Mouse (Mus musculus) olfactory bulb, adult 2 months (tissue): Measurements from ENCODE around the gene Gm9837. TPM values are rescaled to one million over a fixed set of nuclear protein-coding genes. Genes with fewer than 3 reads are reported as not detected.

Experiments used
- H3K27ac ChIP-seq: fragments of 200-500 bp; 2 replicates; pipeline ENCODE4 v1.5.1; 2012; ENCODE audit warnings: low read depth, low read length; ENCODE audit not compliant: insufficient read depth
- H3K4me1 ChIP-seq: fragments of 200-500 bp; 2 replicates; pipeline ENCODE4 v1.6.1; 2012; ENCODE audit warnings: low read length; ENCODE audit not compliant: control insufficient read depth, insufficient read depth
- H3K4me3 ChIP-seq: fragments of 200-500 bp; 2 replicates; pipeline ENCODE4 v1.5.1; 2012; ENCODE audit warnings: mild to moderate bottlenecking, low read depth, low read length, moderate library complexity; ENCODE audit not compliant: insufficient read depth
- CTCF ChIP-seq: fragments of 200-500 bp; IDR thresholded peaks from 2 replicates; pipeline ENCODE4 v1.5.1; 2012; ENCODE audit warnings: low read depth, mild to moderate bottlenecking, low read length, moderate library complexity; ENCODE audit not compliant: insufficient read depth
- POLR2A ChIP-seq: fragments of 200-500 bp; IDR thresholded peaks from 2 replicates; pipeline ENCODE4 v1.6.1; 2012; ENCODE audit warnings: mild to moderate bottlenecking, low read depth, low read length, moderate library complexity; ENCODE audit not compliant: insufficient read depth
- WGBS: fragments of 180-500 bp; shearing (Covaris S2); methylation state at CpG from one replicate; pipeline ENCODE4 v1.1.7; 2018; 5-methylcytosine and 5-hydroxymethylcytosine counted together
- polyA plus RNA-seq: library from polyadenylated mRNA; stranded (reverse); fragments of >200 nt; gene quantifications from 2 replicates; pipeline ENCODE4 v1.2.4, GENCODE M21; 2012; ENCODE audit warnings: low replicate concordance; ENCODE audit not compliant: missing spikeins, insufficient read depth, insufficient read length

The Gm9837 gene
- polyA plus RNA-seq, result not detected in 2 replicates

GRCm38 (mm10) chr11:53469968-53470695, at the start of gene Gm9837:
TSS of gene Gm9837 (minus strand) at chr11:53470479.
- Histone ChIP-seq H3K4me3 (peak within 1 kb of the TSS; percentile 14), H3K27ac (peak within 1 kb of the TSS; percentile 87), H3K4me1 (peaks cover 27% of the 10 kb centered on the region)
- 0 out of 2 replicates have a peak, but pooled peaks have one; percentile 52 for TF ChIP-seq POLR2A
- TF ChIP-seq CTCF, result peak; percentile 92
- 2% methylated on average over 29 of the region's 29 CpGs for WGBS

DNA sequence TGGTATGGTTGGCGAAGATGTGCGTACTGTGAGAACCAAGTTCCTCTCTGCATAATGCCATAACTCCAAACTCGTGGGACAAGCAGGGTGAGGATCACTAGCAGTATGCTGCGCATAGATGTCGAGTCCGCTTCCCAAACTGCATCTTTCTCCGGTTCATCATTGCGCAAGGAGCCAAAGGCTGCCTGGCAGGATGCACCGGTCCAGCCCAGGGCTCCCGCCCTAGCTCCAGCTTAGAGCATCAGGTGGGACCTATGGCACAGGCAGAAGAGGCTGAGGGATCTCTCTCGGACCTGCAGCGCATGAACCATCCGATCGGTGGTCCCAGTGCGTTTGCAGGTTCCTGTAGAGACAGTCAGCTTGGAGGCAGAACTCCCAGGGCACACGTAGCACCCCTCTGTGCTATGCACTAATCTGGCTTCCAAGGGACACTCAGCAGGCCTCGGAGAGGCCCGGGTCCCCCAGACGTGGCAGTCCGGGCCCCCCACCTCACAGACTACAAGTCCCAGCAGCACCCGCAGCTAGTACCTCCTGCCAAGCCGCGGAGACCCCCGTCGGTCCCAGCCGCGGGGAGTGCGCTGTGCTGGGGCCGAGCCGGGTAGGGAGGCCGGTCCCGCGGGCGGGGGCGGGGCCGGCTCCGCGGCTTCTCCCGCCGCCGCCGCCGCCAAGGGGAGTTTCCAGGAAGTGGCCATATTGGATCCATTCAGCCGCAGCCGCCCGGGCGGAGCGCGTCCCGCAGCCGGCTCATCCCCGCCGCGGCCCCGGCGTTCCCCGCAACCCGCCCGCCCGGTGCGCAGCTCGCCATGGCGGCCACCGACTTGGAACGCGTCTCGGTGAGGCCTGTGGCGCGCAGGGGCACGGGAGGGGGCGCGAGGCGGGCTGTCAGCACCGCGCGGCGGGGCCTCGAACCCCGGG, 49.2 kb upstream of the Gm9837 start, which contains the start of gene Sept8:
TSS of gene Sept8 (plus strand) at position 51 of the 915 bp plus-strand sequence.
- Histone ChIP-seq H3K4me1 (peaks cover 28% of the 10 kb centered on the region), H3K4me3 (peak within 1 kb of the TSS; percentile 64), H3K27ac (peak within 1 kb of the TSS; percentile 82)
- TF ChIP-seq POLR2A, result peak; percentile 55
- no peak for TF ChIP-seq CTCF
- 6% methylated on average over 79 of the region's 79 CpGs for WGBS

DNA sequence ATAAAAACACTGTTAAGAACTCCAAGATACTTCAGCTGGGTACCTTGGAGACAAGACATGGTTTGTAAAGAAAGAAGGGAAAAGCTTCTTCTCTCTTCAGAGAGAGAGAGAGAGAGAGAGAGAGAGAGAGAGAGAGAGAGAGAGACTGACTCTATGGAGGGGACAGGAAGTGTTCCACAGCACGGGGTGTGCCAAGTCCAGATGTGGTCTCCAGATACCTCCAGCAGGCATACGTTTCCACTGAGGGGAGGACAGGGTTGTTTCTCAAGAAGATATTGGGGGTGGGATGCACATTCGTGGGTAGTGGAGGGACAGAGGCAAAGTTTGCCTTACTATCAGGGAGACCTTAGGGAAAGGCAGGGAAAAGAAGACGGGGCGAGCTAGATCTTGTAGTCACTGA, 48.5 kb upstream of the Gm9837 start:
- H3K27ac ChIP-seq, result no peak overlapping the region
- TF ChIP-seq CTCF (no peak), POLR2A (no peak)
- H3K4me3 ChIP-seq, result no peak overlapping the region
- peaks cover 22% of the 10 kb centered on the region for H3K4me1 ChIP-seq
- 79% methylated on average over 5 of the region's 5 CpGs for WGBS

DNA sequence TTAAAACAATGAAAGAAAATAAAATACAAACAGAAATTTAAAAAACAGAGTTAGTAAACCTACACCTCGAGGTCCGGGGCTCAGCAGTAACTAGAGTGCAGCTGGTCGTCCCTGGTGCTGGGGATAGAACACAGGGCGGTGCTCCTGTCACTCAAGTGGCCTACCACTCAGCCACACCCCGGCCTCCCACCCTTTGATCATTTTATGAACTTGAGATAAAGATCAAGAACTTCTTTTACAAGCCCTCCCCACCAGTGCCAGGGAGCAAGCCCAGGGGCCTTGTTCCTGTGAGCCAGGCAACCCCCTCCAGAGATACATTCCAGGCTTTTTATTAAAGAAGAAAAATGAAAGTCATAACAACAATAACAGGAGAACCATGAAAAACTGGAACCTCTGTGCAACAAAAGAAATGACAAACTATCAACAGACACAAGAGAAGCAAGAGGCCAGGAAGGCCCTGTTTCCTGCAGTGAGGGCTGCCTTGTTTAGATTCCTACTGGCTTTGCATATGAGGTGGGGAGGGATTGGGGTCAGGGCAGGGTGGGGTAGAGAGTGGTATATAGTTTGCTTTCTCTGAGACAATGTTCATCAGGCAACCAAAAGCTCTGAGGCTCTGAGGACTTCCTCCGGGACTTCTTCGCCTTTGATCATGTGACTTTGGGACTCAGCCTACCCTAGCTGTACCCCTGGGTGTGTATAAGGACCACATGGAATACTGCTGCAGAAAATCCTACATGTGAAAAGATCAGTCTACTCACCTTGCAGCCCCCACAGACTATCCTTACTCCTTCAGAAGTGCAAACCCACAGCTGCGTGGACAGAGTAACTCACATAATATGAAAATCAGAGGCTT, 46.7 kb upstream of the Gm9837 start:
- H3K4me3 ChIP-seq, result no peak overlapping the region
- peaks cover 8% of the 10 kb centered on the region for H3K4me1 ChIP-seq
- WGBS, result 79% methylated on average over 8 of the region's 8 CpGs
- H3K27ac ChIP-seq, result no peak overlapping the region
- TF ChIP-seq POLR2A (no peak), CTCF (no peak)

GRCm38 (mm10) chr11:53510351-53510750, 40.1 kb upstream of the Gm9837 start:
- 41% methylated on average over 5 of the region's 5 CpGs for WGBS
- peaks cover 8% of the 10 kb centered on the region; the same call in 1 of the 2 replicates for H3K4me1 ChIP-seq
- H3K27ac ChIP-seq, result no peak overlapping the region
- TF ChIP-seq POLR2A, result no peak
- no peak for TF ChIP-seq CTCF
- no peak overlapping the region for H3K4me3 ChIP-seq

DNA sequence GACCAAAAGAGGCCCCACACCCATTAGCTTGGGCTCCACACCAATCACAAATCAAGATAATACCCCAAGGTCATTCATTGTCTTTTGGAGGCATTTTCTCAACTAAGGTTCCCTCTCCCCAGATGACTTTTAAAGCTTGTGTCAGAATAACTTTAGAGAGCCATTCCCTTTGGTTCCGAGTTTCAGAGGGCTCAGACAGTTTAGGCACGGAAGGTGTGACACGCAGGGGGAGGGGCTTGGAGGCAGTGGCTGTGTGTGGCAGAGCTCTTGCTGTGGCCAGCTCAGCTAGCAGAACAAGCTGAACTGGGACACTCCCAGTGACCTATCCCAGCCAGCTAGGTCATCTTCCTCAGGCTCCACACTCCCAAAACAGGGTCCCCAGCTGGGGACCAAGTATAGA, 38.3 kb upstream of the Gm9837 start:
- 82% methylated on average over 3 of the region's 3 CpGs for WGBS
- Histone ChIP-seq H3K4me1 (peaks cover 15% of the 10 kb centered on the region), H3K4me3 (no peak overlapping the region), H3K27ac (no peak overlapping the region)
- TF ChIP-seq POLR2A (no peak), CTCF (no peak)

DNA sequence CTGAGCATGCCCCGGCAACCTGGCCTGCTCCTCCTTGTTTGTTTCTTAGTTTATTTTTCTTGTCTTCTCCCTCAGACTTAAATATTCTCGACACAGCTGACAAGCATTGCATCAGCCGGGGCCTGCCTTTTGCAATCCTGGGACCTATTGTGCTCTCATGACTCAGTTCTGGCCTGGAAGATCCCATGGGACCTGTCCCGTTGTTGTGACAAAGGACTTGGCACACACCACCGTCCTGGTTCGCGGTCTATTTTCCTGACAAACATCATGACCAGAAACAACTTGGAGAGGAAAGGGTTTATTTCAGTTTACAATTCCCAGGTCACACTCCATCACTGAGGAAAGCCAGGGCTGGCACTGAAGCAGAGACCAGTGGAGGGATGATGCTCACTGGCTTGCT, 37.9 kb upstream of the Gm9837 start:
- Histone ChIP-seq H3K27ac (no peak overlapping the region), H3K4me1 (peaks cover 16% of the 10 kb centered on the region), H3K4me3 (no peak overlapping the region)
- 56% methylated on average over 7 of the region's 7 CpGs for WGBS
- TF ChIP-seq POLR2A, result no peak
- TF ChIP-seq CTCF, result no peak

DNA sequence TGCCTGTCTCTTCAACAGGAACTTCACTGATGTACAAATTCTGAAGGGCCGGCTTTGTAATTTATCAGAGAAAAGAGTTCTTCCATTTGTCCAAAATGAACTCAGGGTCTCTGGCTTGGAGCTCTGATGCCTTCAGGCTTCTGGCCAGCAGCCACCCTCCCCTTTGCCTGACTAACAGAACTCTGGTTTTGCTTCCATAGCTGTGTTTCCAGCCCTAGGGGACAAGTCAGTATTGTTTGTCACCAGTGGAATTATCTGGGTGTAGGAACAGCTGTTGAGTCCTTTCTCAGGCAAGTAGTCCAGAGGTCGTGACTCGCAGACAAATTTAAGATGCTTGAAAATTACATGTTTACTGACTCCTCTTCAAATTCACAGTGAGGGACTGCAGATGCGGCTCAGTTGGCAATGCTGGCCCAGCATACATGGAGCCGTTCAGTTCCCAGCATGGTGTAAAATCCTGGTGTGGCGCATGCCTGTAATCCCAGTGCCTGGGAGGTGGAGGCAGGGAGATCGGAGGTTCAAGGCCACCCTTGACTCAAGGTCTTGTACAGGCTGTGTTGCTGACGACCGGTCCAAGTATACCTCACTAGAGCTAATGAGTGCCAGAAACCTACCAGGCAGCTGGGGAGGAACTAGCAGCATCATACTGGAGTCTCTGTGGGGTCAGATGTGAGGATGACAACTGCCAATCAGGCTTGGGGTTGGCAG, 37.0 kb upstream of the Gm9837 start:
- Histone ChIP-seq H3K4me1 (peaks cover 17% of the 10 kb centered on the region), H3K27ac (peak overlapping the region; percentile 65), H3K4me3 (no peak overlapping the region)
- 63% methylated on average over 9 of the region's 9 CpGs for WGBS
- TF ChIP-seq POLR2A (no peak), CTCF (no peak)
